Mouse (Mus musculus): Measurements from ENCODE around the gene Gm3893. TPM values are rescaled to one million over a fixed set of nuclear protein-coding genes. Genes with fewer than 3 reads are reported as not detected.
"Not testable (repeated sequence)": the region's sequence is repeated elsewhere in the genome, so short reads cannot be mapped to it uniquely, and the experiment has no call there.

The Gm3893 gene
- total RNA-seq (2017), result not detected in 2 replicates

- ATAC-seq (ENCODE audit: extremely low read depth, insufficient number of reproducible peaks, low FRiP score, poor library complexity, severe bottlenecking), result not testable (repeated sequence)
These were observed at the start of gene Gm3893 for GRCm38 (mm10) chr4:42090907-42091306. Gene Gm3893, plus strand, starts transcription at chr4:42091207.

- ATAC-seq (ENCODE audit: extremely low read depth, insufficient number of reproducible peaks, low FRiP score, poor library complexity, severe bottlenecking), result not testable (repeated sequence)
These were observed 23.5 kb downstream of the Gm3893 start, which contains the start of gene Gm13304 for GRCm38 (mm10) chr4:42114517-42114916. Gene Gm13304, plus strand, starts transcription at chr4:42114817.

Other genes with a start within 250 kb of the Gm3893 start
- not detected in 2 replicates for gene Gm21541, start 187.6 kb upstream of the Gm3893 start, total RNA-seq (2017)
- 0.93 TPM in 1 of 2 replicates, not detected in the other for gene Gm20878, start 149.6 kb upstream of the Gm3893 start, total RNA-seq (2017)
- not detected in 2 replicates for gene Fam205a4, start 125.1 kb upstream of the Gm3893 start, total RNA-seq (2017)
- not detected in 2 replicates for gene Gm21093, start 56.5 kb upstream of the Gm3893 start, total RNA-seq (2017)
- not detected in 2 replicates for gene Gm13304, start 23.6 kb downstream of the Gm3893 start, total RNA-seq (2017)
- not detected in 2 replicates for gene Gm13306, start 62.2 kb downstream of the Gm3893 start, total RNA-seq (2017)
- not detected in 2 replicates for gene Gm13305, start 77.4 kb downstream of the Gm3893 start, total RNA-seq (2017)
- gene Gm10600, start 149.4 kb downstream of the Gm3893 start, total RNA-seq (2017), result not detected in 2 replicates
- not detected in 2 replicates for gene Ccl21b, start 164.6 kb downstream of the Gm3893 start, total RNA-seq (2017)
- not detected in 2 replicates for gene Gm21953, start 203.1 kb downstream of the Gm3893 start, total RNA-seq (2017)
- gene Fam205a3, start 227.1 kb downstream of the Gm3893 start, total RNA-seq (2017), result not detected in 2 replicates